Mouse (Mus musculus): ENCODE measurements around the gene Stx19. TPM values are rescaled to one million over a fixed set of nuclear protein-coding genes. Genes with fewer than 3 reads are reported as not detected.

Gene Stx19
- polyA plus RNA-seq, 1 experiment, result not detected

DNA sequence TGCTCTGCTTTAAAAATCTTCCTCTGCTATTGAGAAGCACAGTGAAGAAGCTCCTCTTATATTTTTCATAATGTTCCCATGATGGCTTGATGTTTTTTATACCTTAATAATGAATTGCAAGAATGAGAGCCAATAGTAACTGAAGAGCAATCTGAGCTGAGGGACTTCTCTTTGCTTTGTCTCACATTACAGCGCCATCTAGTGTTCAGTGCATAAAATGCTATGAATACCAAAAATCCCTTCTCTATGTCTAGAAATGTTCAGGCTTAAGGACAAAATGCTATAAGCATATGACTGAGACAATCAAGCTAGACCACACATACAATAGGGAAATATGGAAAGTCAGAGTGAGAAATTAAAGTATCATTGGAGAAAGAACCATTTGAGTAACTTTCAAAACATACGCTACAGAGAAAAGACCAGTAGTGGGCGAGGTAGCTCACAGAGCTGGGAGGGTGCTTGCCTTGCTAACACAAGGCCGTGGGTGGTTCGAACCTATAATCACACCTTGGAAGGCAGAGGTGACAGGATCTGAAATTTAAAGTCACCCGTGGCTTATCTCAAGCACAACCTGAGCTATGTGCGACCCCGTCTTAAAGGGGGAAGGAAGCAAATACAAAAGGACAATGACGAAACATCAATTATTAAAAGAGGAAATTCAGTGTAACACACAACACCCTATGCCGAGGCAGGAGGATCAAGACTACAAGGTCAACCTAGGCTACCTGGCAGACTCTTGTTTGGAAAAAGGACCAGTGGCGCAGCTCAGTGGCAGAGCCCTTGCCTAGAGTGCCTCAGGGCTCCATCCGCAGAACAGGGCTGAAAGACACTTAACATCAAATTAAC is 11.9 kb downstream of the Stx19 start:
- no peak overlapping the region for H3K27ac ChIP-seq (replicated peaks; ENCODE audit: low read depth, low read length)
- no peak overlapping the region for H3K4me3 ChIP-seq (ENCODE audit: insufficient read depth, low read depth, low read length)
- H3K4me1 ChIP-seq (ENCODE audit: control insufficient read depth, insufficient read depth, insufficient read length, low read length), result no peaks in the 10 kb centered on the region; the same call in 1 of the 2 replicates

DNA sequence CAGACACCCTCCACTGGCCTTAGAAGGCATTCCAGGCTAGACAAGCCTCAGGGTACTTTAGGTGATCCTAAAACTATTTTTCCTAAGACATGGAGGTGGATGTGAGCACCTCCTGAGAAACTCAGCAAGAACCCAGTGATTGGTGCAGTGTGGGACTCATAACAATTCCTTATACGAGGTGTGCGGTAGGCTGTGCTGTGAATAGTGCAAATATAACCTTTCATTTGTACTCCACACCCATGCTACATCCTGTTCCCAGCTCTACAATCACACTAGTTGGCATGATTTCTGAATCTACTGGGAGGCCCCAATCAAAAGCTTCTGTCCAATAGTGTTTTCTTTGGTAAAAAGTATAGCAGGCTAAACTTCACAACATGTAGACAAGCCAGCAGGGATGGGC is 17.6 kb downstream of the Stx19 start:
- no peak overlapping the region for H3K27ac ChIP-seq (replicated peaks; ENCODE audit: low read depth, low read length)
- no peaks in the 10 kb centered on the region; the same call in 1 of the 2 replicates for H3K4me1 ChIP-seq (ENCODE audit: control insufficient read depth, insufficient read depth, insufficient read length, low read length)
- no peak overlapping the region for H3K4me3 ChIP-seq (ENCODE audit: insufficient read depth, low read depth, low read length)

DNA sequence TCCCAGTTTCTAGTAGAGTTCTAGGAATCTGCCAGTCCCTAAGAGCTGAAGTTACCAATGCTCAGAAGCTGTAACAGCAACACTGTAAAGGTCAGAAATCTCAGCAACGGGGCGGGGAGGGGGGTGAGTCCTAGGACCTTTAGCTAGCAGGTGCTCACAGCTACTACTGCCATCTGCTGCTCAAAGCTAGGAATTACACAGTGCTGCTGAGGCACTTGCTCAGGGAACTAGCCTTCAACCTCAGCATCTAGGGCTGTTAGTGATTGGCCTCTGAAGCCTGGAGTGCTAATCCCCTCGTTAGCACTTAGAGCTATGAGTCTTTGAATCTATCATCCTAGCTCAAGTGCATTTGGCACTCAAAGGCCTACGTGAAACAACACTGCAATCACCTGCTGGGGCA is 18.0 kb downstream of the Stx19 start:
- no peak overlapping the region for H3K27ac ChIP-seq (replicated peaks; ENCODE audit: low read depth, low read length)
- H3K4me1 ChIP-seq (ENCODE audit: control insufficient read depth, insufficient read depth, insufficient read length, low read length), result no peaks in the 10 kb centered on the region; the same call in 1 of the 2 replicates
- no peak overlapping the region for H3K4me3 ChIP-seq (ENCODE audit: insufficient read depth, low read depth, low read length)

DNA sequence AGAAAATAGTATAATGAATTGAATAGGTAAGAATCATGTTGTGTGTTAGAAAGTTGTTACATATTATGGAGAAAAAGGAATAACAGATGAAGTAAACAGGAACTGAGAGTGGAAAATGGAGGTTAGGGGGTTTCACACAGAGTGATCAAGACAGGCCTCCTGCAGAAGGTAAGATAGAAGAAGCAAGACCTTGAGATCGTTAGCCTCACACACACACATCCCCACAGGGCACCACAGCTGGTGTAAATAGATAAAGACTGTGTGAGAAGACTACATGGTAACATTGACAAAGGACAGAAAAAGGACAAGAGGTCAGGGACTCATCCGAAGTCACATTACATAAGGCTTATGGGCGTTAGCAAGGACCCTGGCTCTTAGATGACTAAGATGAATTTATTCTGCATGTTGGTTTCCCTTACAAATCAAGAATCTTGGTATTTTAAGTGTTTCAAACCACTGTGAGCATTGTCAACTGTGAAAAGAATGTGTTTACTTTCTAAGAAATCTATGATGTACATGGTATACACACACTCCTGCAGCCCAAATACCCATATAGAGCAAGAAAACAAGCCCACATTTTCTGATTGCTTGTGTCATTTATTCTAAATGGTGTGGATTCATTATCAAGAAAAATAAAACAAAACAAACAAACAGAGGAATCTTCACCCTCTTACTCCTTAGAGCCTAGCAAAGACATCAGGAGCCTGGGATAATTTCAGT is 19.7 kb downstream of the Stx19 start:
- Histone ChIP-seq H3K4me3 (ENCODE audit: insufficient read depth, low read depth, low read length) (no peak overlapping the region), H3K27ac (replicated peaks; ENCODE audit: low read depth, low read length) (no peak overlapping the region), H3K4me1 (ENCODE audit: control insufficient read depth, insufficient read depth, insufficient read length, low read length) (no peaks in the 10 kb centered on the region; the same call in 1 of the 2 replicates)

- Histone ChIP-seq H3K4me3 (ENCODE audit: insufficient read depth, low read depth, low read length) (no peak overlapping the region), H3K4me1 (ENCODE audit: control insufficient read depth, insufficient read depth, insufficient read length, low read length) (no peaks in the 10 kb centered on the region), H3K27ac (replicated peaks; ENCODE audit: low read depth, low read length) (no peak overlapping the region)
Observed at GRCm38 (mm10) chr16:62845341-62845740, 30.9 kb downstream of the Stx19 start.

GRCm38 (mm10) chr16:62846498-62847312 is 32.2 kb downstream of the Stx19 start, which contains the start of gene Arl13b:
Gene Arl13b (minus strand): TSS chr16:62847040.
- Histone ChIP-seq H3K27ac (replicated peaks; ENCODE audit: low read depth, low read length) (peak within 1 kb of the TSS; percentile 40; the same call in 1 of the 2 replicates), H3K4me3 (ENCODE audit: insufficient read depth, low read depth, low read length) (peak within 1 kb of the TSS; percentile 74), H3K4me1 (ENCODE audit: control insufficient read depth, insufficient read depth, insufficient read length, low read length) (no peaks in the 10 kb centered on the region)

DNA sequence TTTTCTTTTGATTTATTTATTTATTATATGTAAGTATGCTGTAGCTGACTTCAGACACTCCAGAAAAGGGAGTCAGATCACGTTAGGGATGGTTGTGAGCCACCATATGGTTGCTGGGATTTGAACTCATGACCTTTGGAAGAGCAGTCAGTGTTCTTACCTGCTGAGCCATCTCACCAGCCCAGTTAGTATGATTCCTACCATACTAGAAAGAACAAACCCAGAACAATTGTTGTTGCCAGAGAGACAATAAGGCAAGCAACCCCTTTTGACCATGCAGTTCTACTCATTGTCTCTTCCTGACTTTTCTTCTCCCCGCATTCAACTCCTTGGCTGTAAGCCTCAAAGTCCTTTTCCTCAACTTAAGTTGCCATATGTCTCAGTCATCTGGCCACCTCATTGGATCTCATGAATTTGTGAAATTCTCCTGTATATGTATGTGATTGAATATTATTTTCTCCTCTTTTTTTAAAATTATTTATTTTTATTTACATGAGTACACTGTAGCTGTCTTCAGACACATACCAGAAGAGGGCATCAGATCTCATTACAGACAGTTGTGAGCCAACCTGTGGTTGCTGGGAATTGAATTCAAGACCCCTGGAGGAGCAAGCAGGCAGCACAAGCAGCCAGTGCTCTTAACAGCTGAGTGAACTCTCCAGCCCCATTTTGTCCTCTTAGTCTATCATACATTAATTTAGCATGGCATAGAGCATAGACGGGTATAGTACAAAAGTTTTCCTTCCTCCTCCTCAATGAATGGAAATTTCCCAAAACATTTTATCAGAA is 38.2 kb downstream of the Stx19 start:
- H3K4me1 ChIP-seq (ENCODE audit: control insufficient read depth, insufficient read depth, insufficient read length, low read length), result 0 out of 2 replicates have a peak, but pooled peaks cover 6% of the 10 kb centered on the region
- H3K4me3 ChIP-seq (ENCODE audit: insufficient read depth, low read depth, low read length), result no peak overlapping the region
- no peak overlapping the region for H3K27ac ChIP-seq (replicated peaks; ENCODE audit: low read depth, low read length)

DNA sequence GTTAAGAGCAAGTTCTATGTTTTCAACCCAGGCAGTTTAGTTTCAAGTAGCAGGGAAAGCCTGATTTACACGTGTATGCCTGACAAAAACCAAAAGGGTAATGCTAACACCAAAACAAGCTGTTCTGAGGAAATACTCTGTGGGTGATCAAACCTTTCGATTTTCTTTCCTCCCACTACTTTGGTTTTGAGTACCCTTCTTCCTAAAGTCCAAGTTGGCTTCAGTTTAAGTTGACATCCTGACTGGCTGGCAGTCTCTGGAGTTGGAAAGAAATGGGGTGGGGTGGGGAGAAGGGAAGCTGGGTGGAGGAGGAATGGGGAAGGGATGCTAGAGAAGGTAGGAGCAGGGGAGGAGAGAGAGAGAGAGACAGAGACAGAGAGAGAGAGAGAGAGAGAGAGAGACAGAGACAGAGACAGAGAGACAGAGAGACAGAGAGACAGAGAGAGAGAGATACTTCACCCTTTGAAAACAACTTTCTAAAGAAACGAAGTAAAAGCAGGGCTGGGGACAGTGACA is 39.2 kb downstream of the Stx19 start:
- Histone ChIP-seq H3K4me3 (ENCODE audit: insufficient read depth, low read depth, low read length) (peak overlapping the region; percentile 48), H3K27ac (replicated peaks; ENCODE audit: low read depth, low read length) (peak overlapping the region; percentile 95), H3K4me1 (ENCODE audit: control insufficient read depth, insufficient read depth, insufficient read length, low read length) (0 out of 2 replicates have a peak, but pooled peaks cover 6% of the 10 kb centered on the region)

- Histone ChIP-seq H3K4me1 (ENCODE audit: control insufficient read depth, insufficient read depth, insufficient read length, low read length) (0 out of 2 replicates have a peak, but pooled peaks cover 6% of the 10 kb centered on the region), H3K4me3 (ENCODE audit: insufficient read depth, low read depth, low read length) (peak within 1 kb of the TSS; percentile 83), H3K27ac (replicated peaks; ENCODE audit: low read depth, low read length) (peak within 1 kb of the TSS; percentile 95)
Observed at GRCm38 (mm10) chr16:62854191-62855068, 40.0 kb downstream of the Stx19 start, which contains the start of gene Pros1. Gene Pros1 (plus strand): TSS chr16:62854307.

GRCm38 (mm10) chr16:62855385-62855784 is 40.9 kb downstream of the Stx19 start:
- no peak overlapping the region for H3K27ac ChIP-seq (replicated peaks; ENCODE audit: low read depth, low read length)
- 0 out of 2 replicates have a peak, but pooled peaks cover 6% of the 10 kb centered on the region for H3K4me1 ChIP-seq (ENCODE audit: control insufficient read depth, insufficient read depth, insufficient read length, low read length)
- H3K4me3 ChIP-seq (ENCODE audit: insufficient read depth, low read depth, low read length), result peak overlapping the region; percentile 36

- Histone ChIP-seq H3K4me1 (ENCODE audit: control insufficient read depth, insufficient read depth, insufficient read length, low read length) (0 out of 2 replicates have a peak, but pooled peaks cover 6% of the 10 kb centered on the region), H3K27ac (replicated peaks; ENCODE audit: low read depth, low read length) (no peak overlapping the region), H3K4me3 (ENCODE audit: insufficient read depth, low read depth, low read length) (no peak overlapping the region)
Observed at GRCm38 (mm10) chr16:62856273-62856672, 41.8 kb downstream of the Stx19 start.

DNA sequence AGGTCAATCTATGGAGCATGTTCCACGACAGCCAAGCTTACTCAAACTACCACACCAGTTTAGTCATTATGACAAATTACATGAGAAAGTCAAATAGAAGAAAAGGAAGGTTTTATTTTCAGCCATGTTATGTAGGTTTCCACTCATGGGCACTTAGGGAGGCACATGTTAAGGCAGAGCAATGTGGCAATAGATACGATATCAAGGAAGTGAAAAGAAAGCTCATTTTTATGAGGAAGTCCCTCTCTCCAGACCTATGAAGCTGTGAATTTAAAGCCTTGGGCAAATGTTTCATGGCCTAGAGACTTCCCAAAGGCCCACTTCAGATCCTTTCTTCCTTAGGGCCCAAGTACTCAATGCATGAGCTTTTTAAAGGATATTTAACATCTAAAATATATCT is 43.0 kb downstream of the Stx19 start:
- H3K4me1 ChIP-seq (ENCODE audit: control insufficient read depth, insufficient read depth, insufficient read length, low read length), result 0 out of 2 replicates have a peak, but pooled peaks cover 6% of the 10 kb centered on the region
- no peak overlapping the region for H3K4me3 ChIP-seq (ENCODE audit: insufficient read depth, low read depth, low read length)
- H3K27ac ChIP-seq (replicated peaks; ENCODE audit: low read depth, low read length), result no peak overlapping the region

GRCm38 (mm10) chr16:62858018-62858417 is 43.5 kb downstream of the Stx19 start:
- no peak overlapping the region for H3K4me3 ChIP-seq (ENCODE audit: insufficient read depth, low read depth, low read length)
- no peak overlapping the region for H3K27ac ChIP-seq (replicated peaks; ENCODE audit: low read depth, low read length)
- 0 out of 2 replicates have a peak, but pooled peaks cover 6% of the 10 kb centered on the region for H3K4me1 ChIP-seq (ENCODE audit: control insufficient read depth, insufficient read depth, insufficient read length, low read length)
